Mouse (Mus musculus) lung, postnatal 36 days (tissue): ENCODE data around the gene Dusp1.
A peak's percentile ranks its signal among the peaks of the same experiment; 100 is the strongest.

Experiments
- DNase-seq: peaks from one replicate; pipeline ENCODE4 v3.0.0; 2022; ENCODE audit warnings: mixed read lengths

Gene Dusp1

DNA sequence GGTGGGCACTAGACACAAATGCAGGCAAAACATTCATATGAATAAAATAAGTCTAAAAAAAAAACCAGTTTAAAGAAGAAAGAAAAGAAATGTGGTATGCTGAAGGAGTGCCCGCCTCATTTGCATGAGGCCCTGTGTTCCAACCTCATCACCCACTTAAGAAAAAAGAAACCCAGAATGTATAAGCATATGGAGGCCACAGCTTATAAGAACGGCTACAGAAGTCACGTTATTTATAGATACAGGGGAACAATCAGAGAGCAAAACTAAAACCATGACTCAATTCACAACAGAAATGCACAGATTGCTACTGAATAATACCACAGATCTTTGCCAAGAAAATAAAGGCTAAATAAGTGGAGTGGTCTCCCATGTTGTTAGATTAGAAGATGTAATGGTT lies 43.6 kb downstream of the Dusp1 start:
- DNase-seq = no peak

DNA sequence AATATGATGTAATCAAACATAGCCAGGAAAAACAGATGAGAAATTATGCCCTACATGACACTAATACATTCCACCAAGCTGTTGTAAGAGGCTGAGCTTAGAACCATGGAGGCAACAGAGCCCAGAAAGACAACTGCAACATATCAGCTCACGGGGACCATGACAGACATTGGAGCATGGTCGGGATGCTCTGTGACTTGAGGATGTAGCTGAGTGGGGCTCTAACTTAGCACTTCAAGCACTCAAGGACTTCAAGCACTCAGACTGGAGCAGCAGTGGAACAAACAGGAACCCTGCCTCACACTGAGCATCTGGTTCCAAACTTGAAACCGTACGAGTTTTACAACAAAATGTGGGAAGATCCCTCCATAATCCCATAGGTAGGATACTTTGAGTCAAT lies 46.3 kb downstream of the Dusp1 start:
- DNase-seq = peak; percentile 54

DNA sequence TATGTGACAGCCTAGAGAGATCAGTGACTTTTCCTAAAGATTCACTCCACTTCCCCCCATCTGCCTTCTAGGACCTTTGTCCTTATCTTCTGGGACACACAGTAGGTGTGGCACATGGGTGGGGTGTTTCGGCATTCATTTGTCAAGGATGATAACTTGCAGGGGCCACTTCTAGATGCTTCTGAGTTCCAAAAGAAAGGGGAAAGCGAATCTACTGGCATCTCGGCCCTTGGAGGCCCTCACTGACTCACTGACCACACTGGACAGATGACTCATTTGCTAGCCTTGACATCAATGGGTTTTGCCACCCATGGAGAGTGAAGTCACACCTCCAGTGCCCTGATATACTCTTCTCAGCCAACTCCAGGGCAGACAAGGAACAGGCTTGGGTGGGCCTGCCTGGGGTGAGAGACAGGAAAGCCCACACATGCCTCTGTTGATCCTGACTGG lies 47.3 kb downstream of the Dusp1 start:
- DNase-seq = peak; percentile 56

DNA sequence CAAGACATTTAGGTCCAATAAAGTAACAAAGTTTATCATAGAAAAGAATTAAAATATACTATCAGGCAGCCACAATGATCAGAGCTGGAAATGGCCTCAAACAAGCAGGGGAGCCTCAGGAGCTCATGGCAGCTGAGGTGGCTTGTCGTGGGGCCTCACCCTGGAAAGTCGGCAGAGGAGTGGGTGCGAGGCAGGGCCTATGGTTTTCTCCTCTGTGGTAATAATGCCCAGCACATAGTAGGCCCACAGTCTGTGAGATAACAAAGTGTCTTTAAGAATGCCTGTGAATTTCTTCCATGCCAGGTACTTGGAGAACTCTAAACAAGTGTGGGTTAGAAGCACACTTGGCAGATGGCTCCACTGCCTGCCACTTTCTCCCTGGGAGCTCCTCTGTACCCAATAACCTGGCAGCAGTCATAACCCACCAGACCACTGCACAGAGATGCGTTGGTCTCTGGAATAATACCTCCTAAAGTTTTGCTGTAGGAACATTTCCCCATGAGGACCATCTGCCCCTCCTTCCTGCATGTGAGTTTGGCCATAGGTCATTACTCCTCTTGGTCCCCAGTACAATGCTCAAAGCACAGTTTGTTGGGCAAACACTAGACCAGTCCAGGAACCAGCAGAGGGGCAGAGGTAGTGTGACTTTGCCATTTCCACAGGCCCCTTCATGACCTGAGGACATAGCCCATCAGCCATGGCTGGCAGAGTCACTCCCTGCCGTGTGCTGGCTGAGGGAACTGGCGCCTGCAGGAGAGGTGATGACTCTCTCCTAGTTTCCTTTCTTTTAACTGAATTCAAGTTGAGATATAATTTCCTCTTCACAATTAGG lies 48.3 kb downstream of the Dusp1 start:
- DNase-seq = no peak

DNA sequence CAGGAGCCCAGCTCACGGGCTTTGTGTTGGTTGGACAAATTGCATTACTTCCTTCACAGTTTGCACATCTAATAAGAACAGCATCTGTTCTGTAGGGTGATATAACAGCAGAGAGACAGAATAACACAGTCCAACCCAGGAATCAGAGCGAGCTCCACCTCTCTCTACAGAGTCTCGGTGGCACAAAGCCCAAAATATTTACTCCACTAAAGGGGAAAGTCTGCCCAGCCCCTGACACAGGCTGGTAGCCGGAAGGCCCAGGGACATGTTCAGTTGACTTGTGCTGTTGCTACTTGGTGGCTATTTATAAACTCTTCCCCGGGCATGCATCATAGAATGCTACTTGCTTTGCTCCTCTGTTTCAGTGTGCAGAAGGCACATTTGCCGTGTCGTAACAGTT lies 49.0 kb downstream of the Dusp1 start:
- peak; percentile 50 for DNase-seq

DNA sequence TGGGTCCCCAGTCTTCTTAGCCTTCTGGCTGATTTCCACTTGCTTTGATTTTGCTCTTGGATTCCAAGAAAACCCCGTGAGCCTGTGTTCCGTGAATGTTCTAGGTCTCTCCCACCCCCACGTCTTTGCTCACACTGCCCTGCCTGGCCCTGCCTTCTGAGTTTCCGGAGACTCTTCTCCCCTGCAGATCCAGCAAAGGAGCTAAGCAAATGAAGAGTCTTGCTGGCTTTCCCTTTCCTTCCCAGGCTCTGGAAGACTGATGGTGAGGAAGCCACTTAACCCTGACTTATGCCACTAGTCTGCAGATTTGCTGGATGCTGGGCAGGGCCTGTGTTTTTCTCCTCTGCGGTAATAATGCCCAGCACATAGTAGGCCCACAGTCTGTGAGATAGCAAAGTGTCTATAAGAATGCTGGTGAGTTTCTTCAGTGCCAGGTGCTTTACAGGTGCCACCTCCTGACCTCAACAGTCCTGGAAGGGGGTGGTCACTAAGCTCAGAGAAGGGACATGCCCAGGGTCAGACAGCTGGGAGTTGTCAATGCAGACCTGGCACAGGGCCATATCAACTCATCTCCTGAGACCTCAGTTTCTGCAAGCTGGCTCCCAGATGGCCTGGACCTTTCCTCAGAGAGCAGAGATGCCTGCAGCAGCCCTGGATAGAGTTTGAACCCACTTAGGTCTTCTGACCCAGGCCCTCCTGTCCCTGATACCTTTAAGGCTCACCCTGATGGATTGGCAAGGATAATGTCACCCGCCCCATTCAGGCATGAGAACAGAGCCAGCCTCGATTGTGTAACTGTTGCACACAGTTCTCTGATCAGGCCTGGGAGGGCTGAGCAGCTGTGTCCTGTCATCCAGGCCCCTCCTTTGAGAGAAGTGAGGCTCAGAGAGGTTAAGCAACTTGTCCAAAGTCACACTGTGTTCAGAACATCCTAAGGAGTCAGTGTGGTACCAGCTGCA lies 49.8 kb downstream of the Dusp1 start:
- peak; percentile 86 for DNase-seq

DNA sequence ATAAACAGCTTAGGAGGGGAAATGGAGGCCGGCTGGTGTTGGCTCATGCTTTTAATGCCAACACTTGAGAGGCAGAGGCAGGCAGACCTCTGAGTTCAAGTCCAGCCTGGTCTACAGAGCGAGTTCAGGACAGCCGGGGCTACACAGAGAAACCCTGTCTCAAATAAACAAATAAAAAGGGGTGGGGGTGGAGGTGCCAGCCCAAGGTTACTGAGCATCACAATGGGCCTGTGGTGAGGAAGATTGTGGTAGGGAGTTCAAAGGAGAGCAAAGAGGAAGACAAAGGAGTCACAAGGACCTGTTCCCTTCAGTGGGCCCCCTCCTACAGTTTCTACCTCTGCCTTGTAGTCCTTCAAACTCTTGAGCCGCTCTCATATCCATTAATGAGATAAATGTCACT lies 50.7 kb downstream of the Dusp1 start:
- DNase-seq = no peak

DNA sequence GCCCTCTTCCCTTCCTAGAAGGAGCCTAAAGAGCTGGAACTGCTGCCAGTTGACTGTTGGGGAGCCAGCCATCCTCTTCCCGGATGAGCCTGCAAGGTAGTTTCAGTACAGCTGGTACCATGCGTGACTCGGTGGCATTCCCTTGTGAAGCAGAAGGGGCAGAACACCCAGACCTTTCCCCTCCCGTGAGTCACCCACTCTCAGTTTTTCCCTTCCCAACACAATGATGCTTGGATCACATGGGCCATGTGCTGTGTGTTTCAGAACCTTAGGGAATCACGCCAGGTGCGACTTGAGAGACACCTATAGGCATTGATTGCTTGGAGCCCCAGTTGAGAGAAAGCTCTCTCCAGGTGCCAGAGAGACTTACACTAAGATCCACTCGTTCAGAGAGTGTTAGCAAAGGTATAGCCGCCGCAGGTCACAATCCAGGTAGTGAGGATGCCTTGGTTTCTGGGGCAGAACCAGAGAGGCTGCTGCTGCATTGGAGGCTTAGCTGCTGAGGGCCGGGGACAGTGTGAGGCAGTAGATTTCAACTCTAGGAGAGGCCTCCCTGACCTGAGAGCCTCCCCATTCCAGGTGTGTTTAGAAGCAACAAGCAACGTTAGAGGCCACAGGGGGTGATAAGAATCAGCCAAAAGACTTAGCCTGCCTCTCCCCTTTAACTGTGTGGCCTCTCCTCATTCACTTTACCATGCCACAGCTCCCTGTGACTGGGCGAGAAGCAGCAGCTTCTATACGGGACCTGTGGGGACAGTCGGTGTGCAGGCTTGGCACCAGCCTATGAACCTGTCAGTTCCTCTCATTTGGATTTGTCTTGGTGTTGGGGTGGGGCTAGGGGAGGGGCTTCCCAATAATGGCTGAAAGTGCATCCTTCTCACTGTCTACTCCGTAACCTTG lies 51.5 kb downstream of the Dusp1 start:
- DNase-seq = no peak

DNA sequence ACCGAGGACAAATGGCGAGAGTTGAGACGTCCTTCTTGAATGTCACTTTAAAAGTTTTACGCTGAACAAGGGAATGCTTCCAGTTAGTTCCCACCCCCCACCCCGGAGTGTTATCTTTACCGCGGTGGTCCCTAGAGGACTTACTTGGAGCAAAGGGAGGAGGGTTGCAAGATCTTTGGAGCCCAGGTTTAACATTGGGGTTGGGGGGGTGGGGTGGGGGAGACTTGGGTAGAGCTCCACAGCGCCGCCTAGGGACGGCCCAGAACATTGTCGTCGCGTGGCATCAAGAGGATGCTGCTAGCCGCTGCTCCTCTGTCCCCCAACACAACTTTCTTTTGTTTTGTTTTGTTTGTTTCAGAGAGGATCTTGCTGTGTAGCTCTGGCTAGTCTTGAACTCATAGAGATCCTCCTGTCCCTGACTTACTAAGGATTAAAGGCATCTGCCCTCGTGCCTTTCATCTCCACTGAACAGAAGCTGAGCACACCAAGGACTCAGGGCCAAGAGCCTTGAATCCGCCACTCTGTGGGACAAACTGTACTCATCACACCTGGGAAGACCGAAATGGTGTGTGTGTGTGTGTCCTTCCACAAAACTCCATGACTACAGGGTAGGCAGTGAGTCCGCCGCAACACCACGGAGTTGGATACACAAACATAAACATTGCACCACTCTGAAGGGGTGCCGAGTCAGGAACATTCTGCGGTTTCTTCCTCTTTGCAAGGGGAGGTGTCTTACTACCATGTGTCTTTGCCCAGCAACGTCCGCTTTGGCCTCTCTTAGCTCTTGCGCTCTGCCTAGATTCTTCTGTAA lies 52.8 kb downstream of the Dusp1 start:
- DNase-seq = peak; percentile 83

DNA sequence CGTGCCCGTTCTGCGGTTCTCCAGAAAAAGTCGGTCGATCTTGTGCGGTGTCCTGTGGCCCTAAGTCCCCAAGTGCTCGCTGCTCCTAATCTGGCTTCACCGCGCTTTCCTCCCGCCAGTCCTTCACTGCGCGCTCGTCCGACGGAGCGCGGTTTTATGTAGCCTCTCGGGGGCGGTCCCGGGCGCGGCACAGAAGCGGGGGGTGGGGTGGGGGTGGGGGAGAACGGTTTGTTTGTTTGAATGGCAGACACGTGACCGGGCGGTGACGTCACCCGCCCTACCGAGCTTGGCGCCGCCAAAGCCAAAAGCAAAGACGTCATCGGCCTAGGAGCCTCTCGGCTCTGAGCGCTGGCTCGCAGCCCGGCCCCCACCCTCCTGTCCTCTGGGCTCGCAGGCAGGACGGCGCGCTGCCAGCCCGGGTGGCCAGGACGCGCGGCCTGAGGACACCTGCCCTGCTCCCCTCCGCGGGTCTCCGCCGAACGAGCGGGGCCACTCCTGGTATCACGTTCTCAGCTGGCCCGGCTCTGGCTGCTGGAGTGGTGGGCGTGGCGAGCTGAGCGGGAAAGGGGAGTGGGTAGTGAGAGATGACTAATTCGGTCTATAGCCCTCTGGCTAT lies 53.5 kb downstream of the Dusp1 start:
- DNase-seq = peak; percentile 99

DNA sequence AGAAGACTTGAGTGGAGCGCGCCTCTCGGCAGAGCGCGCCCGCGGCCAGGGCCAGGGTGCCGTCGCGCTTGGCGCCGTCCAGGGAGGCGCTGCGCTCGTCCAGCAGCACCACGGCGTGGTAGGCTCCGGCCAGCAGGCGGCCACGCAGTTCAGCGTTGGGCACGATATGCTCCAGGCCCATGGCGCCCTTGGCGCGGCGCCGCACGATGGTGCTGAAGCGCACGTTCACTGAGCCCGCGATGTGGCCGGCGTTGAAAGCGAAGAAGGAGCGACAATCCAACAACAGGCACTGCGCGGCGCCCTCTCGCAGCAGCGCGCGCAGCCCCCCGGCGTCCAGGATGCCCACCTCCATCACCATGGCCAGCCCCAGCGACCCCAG lies 54.0 kb downstream of the Dusp1 start:
- peak; percentile 87 for DNase-seq

DNA sequence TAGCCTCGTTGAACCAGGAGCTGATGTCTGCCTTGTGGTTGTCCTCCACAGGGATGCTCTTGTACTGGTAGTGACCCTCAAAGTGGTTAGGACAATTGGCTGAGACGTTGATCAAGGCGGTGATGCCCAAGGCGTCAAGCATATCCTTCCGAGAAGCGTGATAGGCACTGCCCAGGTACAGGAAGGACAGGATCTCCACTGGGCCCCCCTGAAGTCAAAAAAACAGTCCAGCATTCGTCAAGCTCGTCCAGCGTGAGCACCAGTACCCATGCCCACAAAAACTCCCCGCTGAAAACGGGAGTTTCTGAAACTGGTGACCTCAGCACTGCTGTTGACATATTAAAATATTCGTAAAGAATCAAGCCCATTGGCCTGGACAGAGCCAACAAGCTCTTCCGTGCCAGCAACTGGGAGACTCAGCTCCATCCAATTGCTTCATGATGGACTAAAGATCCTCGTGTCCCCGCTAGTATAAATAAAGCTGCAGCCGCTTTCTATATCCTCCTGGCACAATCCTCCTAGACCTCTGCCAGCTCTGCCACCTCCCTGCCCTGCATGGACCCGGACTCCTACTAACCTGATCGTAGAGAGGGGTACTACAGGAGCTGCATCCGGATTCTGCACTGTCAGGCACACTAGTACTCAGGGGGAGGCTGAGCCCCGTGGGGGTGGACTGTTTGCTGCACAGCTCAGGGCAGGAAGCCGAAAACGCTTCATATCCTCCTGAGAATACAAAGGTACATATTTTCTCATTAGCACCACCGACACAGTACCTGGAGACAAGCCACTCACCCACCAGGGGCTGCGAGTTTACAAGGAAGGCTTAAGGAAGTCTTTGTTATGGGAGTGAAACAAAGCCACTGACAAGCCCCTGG lies 54.7 kb downstream of the Dusp1 start:
- peak; percentile 70 for DNase-seq

DNA sequence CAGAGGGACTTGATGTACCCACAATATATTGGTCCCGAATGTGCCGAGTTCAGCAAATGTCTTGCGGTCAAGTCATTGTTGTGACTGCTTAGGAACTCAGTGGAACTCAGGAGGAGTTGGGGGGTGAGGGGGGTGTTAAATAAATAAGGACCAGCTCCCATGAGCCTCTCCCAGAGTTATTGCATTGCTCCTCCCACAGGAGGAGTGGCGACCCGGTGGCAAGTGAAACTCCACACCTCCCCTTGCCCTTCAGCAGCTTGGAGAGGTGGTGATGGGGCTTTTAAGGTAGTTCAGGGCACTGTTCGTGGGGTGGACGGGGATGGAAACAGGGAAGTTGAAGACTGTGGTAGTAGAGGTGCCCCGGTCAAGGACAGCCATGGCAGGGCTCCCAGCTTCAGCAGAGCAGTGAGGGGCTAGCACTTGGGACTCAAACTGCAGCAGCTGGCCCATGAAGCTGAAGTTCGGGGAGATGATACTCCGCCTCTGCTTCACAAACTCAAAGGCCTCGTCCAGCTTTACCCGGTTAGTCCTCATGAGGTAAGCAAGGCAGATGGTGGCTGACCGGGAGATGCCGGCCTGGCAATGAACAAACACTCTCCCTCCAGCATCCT lies 55.8 kb downstream of the Dusp1 start:
- peak; percentile 84 for DNase-seq

DNA sequence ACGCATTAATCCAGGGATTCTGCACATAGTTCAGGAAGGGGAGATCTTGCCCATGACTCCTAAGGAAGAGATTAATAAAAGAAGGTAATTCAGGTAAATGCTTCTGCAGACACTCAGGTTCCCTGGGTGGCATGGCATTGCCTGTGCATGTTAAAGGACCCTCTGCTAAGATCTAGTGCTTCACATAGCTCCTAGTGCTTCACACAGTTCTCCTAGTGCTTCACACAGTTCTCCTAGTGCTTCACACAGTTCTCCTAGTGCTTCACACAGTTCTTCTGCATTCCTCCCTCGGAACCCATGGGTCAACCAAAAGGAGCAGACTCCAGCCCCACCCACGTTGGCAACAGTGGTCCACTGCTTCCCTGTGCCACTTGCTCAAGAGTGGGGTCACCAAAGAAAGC lies 56.7 kb downstream of the Dusp1 start:
- peak; percentile 53 for DNase-seq

DNA sequence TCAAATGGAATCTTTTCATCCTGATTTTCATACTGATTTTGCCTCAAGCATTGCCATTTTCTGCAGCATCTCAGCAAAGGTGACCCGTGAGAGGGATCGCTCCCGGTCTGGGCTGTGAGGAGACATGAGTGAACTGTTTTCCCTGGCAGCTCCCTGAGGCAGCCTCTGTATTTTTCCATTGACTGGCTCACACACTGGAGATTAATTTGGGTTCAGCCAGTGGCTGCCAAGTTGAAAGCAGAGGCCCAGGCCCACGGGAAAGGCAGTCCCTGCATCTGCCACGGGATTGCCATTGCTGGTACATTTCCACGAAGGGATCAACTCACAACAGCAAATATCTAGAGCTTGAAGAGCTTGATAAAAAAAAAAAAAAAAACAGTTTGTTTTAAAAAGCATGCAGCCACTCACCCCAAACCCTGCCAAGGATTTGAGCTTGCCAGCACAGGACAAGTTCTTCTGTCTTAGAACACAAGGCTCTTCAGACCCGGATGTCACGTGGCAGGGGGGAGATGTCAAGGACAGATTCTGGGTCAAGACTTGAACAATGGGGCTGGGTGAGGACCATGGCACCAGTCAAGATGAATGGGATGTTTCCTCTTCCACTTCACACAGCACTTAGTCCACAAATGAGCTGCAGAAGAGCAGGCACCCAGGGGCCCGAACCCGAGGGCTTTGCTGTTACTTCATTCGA lies 57.8 kb downstream of the Dusp1 start:
- peak; percentile 98 for DNase-seq

DNA sequence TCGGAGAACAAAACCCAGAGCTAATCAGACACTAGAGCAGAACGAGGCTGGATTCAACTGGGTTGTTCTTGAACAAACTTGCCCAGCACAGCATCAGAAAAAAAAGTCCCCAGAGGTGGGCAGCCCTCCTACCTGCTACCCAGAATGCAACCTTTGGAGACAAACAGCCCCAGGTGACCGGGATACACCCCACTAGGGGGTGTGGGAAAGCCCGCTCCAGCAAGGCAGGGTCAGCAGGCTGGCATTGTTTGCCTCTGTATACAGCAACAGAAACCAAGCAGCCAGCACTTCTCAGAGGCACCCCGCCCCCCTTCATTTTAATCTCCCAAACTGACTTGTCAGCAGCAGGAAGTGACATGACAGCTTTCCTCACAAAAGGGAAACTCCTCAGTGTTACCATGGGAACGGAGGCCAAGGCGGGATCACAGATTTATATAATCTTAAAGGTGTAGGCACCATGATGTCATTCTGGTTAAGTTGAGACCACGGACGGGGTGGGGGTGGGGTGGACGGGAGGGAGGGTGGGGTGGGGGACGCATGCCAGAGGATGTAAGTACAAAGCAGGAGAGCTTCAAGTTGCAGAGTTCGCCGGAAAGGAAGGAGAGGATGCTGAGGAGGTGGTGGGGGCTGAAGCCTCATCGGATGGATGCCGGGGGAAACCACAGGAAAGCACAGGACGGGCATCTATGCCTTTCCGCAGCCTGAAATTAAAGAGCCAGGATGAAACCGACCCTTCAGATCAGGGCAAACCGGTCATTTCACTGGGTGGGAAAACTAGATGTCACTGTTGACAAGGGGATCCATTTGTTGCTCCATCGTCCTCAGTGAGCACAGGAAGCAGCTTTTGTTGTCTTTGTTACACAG lies 58.9 kb downstream of the Dusp1 start:
- DNase-seq = peak; percentile 98

DNA sequence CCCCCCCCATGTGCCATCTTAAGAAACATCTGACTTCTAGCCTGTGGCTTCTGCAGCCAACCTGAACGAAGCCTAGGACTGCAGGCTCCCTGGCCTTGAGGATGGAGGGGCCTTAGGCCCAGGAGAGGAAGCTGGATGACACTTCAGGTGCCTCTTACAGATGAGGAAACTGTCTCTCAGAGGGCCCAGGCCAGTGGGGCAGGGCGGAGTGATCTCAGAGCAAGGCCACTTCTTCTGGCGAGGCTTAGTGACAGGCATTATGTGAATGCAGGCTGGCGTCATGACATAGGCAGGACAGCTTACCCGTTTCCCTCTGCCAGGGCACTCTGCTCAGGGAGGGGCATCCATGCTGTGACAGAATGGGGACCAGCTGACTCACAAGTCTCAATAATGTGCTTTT lies 60.1 kb downstream of the Dusp1 start:
- DNase-seq = no peak

DNA sequence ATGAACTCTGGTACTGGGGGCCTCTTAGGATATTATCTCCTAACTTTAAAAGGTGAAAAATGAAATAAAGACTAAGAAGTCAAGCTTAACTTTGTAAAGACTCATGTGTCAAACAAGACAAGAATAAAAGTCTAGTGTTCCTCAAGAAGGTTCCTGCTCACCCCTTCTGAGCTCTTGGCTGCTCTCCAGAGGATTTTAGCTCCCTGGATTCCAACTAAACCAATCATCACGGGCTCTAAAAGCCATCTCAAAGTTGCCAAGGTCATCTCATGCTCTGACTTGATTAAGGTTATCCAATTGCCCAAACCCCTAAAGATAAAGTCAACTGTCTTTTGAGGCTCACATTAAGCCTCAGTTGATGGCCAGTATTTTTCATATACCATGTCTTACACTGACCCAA lies 63.3 kb downstream of the Dusp1 start:
- DNase-seq = no peak
